Mouse (Mus musculus) embryo, embryonic 10 days (tissue): Measurements from ENCODE around the gene Sema6c.
"Not testable (repeated sequence)": the region's sequence is repeated elsewhere in the genome, so short reads cannot be mapped to it uniquely, and the experiment has no call there.

Source experiments
- DNase-seq: peaks from one replicate; pipeline ENCODE4 v3.0.0-alpha.2; 2015; ENCODE audit warnings: low spot score

Gene Sema6c

DNA sequence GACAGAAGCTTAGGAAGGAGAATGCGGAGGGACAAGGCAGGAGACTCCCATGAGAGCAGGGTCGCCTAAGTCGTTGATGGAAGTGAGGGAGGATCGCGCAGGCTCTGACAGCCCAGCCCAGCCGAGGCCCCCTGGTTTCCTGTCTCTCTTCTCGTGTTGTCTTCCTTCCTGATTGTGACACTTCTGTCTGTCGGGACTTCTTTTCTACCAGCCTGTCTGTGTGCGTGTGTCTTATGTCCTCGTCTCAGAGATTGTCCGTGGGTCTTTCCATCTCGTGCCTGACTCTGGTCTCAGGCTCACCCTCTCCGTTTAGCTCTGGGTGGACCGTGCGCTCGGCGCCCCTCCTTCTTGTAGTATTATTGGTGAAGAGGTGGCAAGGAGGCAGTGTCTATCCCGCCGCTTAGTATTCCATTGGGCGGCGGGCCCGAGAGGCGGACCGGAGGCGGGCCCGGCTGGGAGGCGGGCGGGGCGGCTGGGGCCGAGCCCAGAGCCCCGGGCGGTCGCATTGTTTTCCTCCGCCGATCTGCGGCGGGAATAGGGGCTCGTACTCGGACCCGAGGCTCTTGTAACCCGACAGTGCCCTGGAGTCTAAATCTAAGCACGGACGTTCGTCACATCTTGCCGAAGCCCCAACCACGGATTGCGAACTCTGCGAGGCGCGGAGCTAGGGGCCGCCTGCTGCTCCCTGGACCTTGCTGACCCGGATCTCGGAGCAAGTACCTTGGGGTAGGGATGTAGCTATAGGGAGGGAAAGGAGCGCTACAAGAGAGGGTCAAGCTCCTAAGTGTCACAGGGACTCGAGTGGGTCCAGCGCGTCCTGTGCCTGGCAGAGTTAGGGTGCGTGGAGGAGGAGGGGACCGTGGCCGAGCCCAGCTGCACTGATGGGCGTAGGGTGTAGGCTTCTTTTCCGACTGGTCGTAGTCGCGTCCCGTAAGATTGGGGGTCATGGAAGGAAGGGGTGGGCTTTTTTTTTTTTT is at the start of gene Sema6c:
Gene Sema6c, plus strand, starts transcription at position 471 of the 977 bp plus-strand sequence.
- DNase-seq, result peak; percentile 93

GRCm38 (mm10) chr3:95110911-95111726 is 49.1 kb upstream of the Sema6c start, which contains the start of gene Vps72:
Gene Vps72, plus strand, starts transcription at chr3:95111022.
- DNase-seq, result peak; percentile 96

GRCm38 (mm10) chr3:95112760-95113159 is 47.5 kb upstream of the Sema6c start:
- no peak for DNase-seq

DNA sequence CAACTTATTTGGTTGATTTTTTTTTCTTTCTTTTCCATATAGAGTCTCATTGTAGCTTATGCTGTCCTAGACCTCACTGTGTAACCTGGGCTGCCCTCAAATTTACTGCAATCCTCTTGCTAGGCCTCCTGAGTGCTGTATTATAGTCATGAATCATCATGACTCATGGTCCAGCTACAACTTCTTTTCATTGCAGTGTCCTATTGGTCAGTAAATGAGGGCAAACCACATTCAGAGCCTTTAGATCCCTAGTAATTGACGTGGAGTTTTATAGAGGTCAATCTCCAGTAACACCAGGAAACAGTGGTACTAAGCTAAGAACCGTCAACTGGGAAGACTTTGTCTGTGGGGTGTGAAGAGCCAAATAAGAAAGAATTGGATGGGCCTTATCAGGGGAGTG is 42.5 kb upstream of the Sema6c start:
- DNase-seq, result no peak

GRCm38 (mm10) chr3:95121580-95121979 is 38.7 kb upstream of the Sema6c start:
- DNase-seq, result no peak

GRCm38 (mm10) chr3:95124246-95124645 is 36.0 kb upstream of the Sema6c start, which contains the start of gene Tmod4:
Gene Tmod4, plus strand, starts transcription at chr3:95124476.
- DNase-seq, result peak; percentile 37

DNA sequence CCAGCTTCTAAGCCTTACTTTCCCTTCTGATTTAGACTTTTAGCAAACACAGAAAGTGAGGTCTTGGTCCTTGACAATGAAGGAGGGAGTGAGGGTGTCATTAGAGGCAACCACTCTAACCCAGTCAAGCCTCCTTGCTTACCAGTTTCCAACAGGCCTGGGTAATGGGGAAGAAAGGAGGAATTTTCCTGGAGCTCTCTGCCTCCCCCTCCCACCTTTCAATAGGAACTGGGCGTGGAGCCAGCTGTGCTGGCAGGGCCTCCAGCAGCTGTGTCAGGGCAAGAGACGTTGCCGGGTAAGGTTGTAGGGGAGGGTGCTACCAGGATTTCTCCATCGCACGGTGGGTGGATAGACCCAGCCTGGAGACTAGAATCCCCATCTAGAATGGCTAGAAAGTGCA is 35.3 kb upstream of the Sema6c start:
- DNase-seq, result no peak

DNA sequence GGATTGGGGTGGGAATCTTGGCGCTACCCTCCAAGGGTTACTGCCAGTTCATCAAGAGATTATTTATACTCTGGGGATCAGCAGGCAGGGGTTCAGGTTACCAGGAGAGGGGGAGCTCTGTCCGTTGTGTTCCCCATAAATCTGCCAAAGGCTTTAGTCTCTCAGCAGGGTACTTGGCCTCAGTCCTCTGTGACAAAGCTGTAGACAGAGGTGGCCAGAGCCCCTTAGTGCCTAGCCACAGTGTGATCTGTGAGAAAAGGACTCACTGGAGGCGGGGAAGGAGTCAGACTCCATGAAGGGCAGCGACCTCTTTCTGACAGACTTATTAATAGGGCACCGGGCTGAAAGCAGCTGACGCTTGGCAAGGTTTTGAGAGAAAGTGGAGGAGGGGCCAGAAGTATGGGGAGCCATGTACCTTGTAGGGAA is 31.0 kb upstream of the Sema6c start:
- peak; percentile 42 for DNase-seq

- no peak for DNase-seq
Observed at GRCm38 (mm10) chr3:95130081-95130480, 30.2 kb upstream of the Sema6c start.

DNA sequence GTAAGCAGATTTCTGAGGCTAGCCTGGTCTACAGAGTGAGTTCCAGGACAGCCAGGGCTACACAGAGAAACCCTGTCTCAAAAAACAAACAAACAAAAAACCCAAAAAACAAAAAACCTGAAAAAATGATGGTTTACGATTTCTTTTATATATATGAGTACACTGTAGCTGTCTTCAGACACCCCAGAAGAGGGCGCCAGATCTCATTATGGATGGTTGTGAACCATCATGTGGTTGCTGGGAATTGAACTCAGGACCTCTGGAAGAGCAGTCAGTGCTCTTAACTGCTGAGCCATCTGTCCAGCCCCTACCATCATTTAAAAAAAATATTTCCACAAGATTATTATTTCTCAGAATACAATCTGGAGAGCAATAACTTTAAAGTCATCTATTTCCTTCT is 27.9 kb upstream of the Sema6c start:
- DNase-seq, result not testable (repeated sequence)

- DNase-seq, result no peak
Observed at GRCm38 (mm10) chr3:95133176-95133575, 27.1 kb upstream of the Sema6c start.

GRCm38 (mm10) chr3:95133680-95134101 is 26.6 kb upstream of the Sema6c start, which contains the start of the genes Scnm1 and Lysmd1:
Gene Scnm1, minus strand, starts transcription at chr3:95134011.
Gene Lysmd1, plus strand, starts transcription at chr3:95134088.
- peak; percentile 97 for DNase-seq

DNA sequence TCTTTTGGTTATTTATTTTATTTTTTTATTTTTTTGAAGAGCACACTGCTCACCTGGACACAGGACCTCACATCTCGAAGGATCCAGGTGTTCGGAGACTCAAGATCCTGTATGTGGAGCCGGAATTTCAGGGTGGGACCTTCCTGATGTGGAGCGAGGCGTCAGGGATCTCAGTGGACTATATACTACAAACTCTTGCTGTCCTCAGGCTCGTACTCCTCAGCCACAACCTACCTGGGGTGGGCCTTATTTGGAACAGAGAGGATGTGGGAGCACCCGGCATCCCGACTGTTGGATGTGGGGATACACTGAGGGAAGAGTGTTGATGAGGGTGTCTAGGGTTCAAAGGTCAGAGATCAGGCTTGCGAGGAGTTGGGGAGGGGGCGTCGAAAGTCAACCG is 26.1 kb upstream of the Sema6c start:
- not testable (repeated sequence) for DNase-seq

GRCm38 (mm10) chr3:95135023-95135422 is 25.2 kb upstream of the Sema6c start:
- DNase-seq, result no peak

- DNase-seq, result no peak
Observed at GRCm38 (mm10) chr3:95135433-95136052, 24.7 kb upstream of the Sema6c start.

- DNase-seq, result no peak
Observed at GRCm38 (mm10) chr3:95136336-95136735, 23.9 kb upstream of the Sema6c start.

GRCm38 (mm10) chr3:95139586-95140288 is 20.5 kb upstream of the Sema6c start:
- DNase-seq, result peak; percentile 16

GRCm38 (mm10) chr3:95140289-95140595 is 20.0 kb upstream of the Sema6c start:
- DNase-seq, result no peak

DNA sequence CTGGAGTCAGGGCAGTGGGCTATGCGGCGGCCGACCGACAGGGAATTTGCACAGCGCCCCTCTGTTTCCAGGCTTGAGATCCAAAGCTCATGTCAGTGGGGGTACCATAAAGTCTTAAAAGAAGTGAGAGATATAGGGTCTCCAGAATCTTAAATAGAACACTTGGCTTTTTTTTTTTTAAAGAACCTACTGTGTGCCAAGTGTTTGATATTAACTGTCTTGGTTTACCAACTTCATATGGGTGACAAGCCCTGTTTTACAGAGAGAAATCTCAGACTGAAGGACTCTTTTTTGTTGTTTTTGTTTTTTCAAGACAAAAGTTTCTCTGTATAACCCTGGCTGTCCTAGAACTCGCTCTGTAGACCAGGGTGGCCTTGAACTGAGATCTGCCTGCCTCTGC is 19.5 kb upstream of the Sema6c start:
- no peak for DNase-seq

- DNase-seq, result no peak
Observed at GRCm38 (mm10) chr3:95141474-95141873, 18.8 kb upstream of the Sema6c start.

GRCm38 (mm10) chr3:95141952-95142616 is 18.2 kb upstream of the Sema6c start, which contains the start of gene Tnfaip8l2:
Gene Tnfaip8l2, minus strand, starts transcription at chr3:95142360.
- no peak for DNase-seq
